Mouse (Mus musculus) urinary bladder, postnatal 36 days (tissue): ENCODE results near the gene Slc35a1.
A peak's percentile ranks its signal among the peaks of the same experiment; 100 is the strongest.
"Not testable (repeated sequence)": the region's sequence is repeated elsewhere in the genome, so short reads cannot be mapped to it uniquely, and the experiment has no call there.

ENCODE experiments used
- DNase-seq, 2 experiments: peaks; one replicate each; pipeline ENCODE4 v3.0.0; 2022; ENCODE audit warnings: low spot score in 2 of 2, mixed read lengths in 1 of 2

Slc35a1 gene

GRCm38 (mm10) chr4:34686874-34687567 is at the start of gene Slc35a1:
Gene Slc35a1, minus strand, starts transcription at chr4:34687438.
- DNase-seq: peak; percentile 84 to 92

- DNase-seq: no peak
Observed at GRCm38 (mm10) chr4:34734461-34734860, 47.2 kb upstream of the Slc35a1 start.

GRCm38 (mm10) chr4:34733415-34733814 is 46.2 kb upstream of the Slc35a1 start:
- not testable (repeated sequence) for DNase-seq

GRCm38 (mm10) chr4:34729851-34730341 is 42.7 kb upstream of the Slc35a1 start, which contains the start of gene Cfap206:
Gene Cfap206, minus strand, starts transcription at chr4:34730206.
- DNase-seq: peak; percentile 37 to 74

GRCm38 (mm10) chr4:34725710-34726109 is 38.5 kb upstream of the Slc35a1 start:
- not testable (repeated sequence) for DNase-seq

GRCm38 (mm10) chr4:34724306-34724705 is 37.1 kb upstream of the Slc35a1 start:
- DNase-seq: no peak

- DNase-seq: no peak
Observed at GRCm38 (mm10) chr4:34723186-34723585, 35.9 kb upstream of the Slc35a1 start.

GRCm38 (mm10) chr4:34720127-34720895 is 33.1 kb upstream of the Slc35a1 start:
- no peak for DNase-seq

GRCm38 (mm10) chr4:34719421-34719820 is 32.2 kb upstream of the Slc35a1 start:
- DNase-seq: no peak

GRCm38 (mm10) chr4:34715062-34715461 is 27.8 kb upstream of the Slc35a1 start:
- DNase-seq: no peak

- DNase-seq: no peak
Observed at GRCm38 (mm10) chr4:34708127-34708526, 20.9 kb upstream of the Slc35a1 start.

- DNase-seq: no peak
Observed at GRCm38 (mm10) chr4:34707248-34707647, 20.0 kb upstream of the Slc35a1 start.

- DNase-seq: no peak
Observed at GRCm38 (mm10) chr4:34703029-34703428, 15.8 kb upstream of the Slc35a1 start.

- DNase-seq: no peak
Observed at GRCm38 (mm10) chr4:34702231-34702630, 15.0 kb upstream of the Slc35a1 start.

GRCm38 (mm10) chr4:34701528-34701927 is 14.3 kb upstream of the Slc35a1 start:
- DNase-seq: peak; percentile 19 to 47

- DNase-seq: no peak
Observed at GRCm38 (mm10) chr4:34688021-34688420, 783 bp upstream of the Slc35a1 start.

GRCm38 (mm10) chr4:34680530-34680929 is 6.7 kb downstream of the Slc35a1 start:
- DNase-seq: no peak

GRCm38 (mm10) chr4:34673721-34674120 is 13.5 kb downstream of the Slc35a1 start:
- no peak for DNase-seq

GRCm38 (mm10) chr4:34667923-34668322 is 19.3 kb downstream of the Slc35a1 start:
- DNase-seq: no peak

GRCm38 (mm10) chr4:34661927-34662326 is 25.3 kb downstream of the Slc35a1 start:
- DNase-seq: no peak

GRCm38 (mm10) chr4:34661514-34661913 is 25.7 kb downstream of the Slc35a1 start:
- no peak for DNase-seq

- DNase-seq: no peak
Observed at GRCm38 (mm10) chr4:34659012-34659411, 28.2 kb downstream of the Slc35a1 start.

- no peak for DNase-seq
Observed at GRCm38 (mm10) chr4:34656101-34656500, 31.1 kb downstream of the Slc35a1 start.
